Mouse (Mus musculus) midbrain, postnatal 0 days (tissue): ENCODE measurements around the gene Nostrin. TPM values are rescaled to one million over a fixed set of nuclear protein-coding genes. Genes with fewer than 3 reads are reported as not detected.

Experiments
- ATAC-seq: fragments of 200-750 bp; cut with Nextera tagmentation; 2 replicates; pipeline ENCODE4 v1.8.0; 2017; ENCODE audit warnings: moderate number of reproducible peaks, mild to moderate bottlenecking, moderate TSS enrichment, moderate library complexity; ENCODE audit not compliant: low FRiP score
- DNase-seq: peaks from one replicate; pipeline ENCODE4 v3.0.0-alpha.2; 2015; ENCODE audit warnings: low spot score
- H3K27ac ChIP-seq: fragments of 300-500 bp; sonication (generic); 2 replicates; pipeline ENCODE4 v1.5.1; 2014; ENCODE audit warnings: low read depth, mild to moderate bottlenecking, low read length, mixed read lengths
- H3K27me3 ChIP-seq: fragments of 300-500 bp; sonication (generic); 2 replicates; pipeline ENCODE4 v1.6.1; 2014; ENCODE audit warnings: low read length, control low read depth, mixed read lengths; ENCODE audit not compliant: insufficient read depth
- H3K36me3 ChIP-seq: fragments of 300-500 bp; sonication (generic); 2 replicates; pipeline ENCODE4 v1.6.1; 2014; ENCODE audit warnings: low read length, control low read depth, mixed read lengths; ENCODE audit not compliant: insufficient read depth
- H3K4me1 ChIP-seq: fragments of 300-500 bp; sonication (generic); 2 replicates; pipeline ENCODE4 v1.6.1; 2014; ENCODE audit warnings: mild to moderate bottlenecking, control low read depth, antibody characterized with exemption, low read length, mixed read lengths; ENCODE audit not compliant: insufficient read depth
- H3K4me2 ChIP-seq: fragments of 300-500 bp; sonication (generic); 2 replicates; pipeline ENCODE4 v1.6.1; 2014; ENCODE audit warnings: low read depth, mild to moderate bottlenecking, low read length, mixed read lengths; ENCODE audit not compliant: poor library complexity, severe bottlenecking
- H3K4me3 ChIP-seq: fragments of 300-500 bp; sonication (generic); 2 replicates; pipeline ENCODE4 v1.5.1; 2014; ENCODE audit warnings: low read depth, mild to moderate bottlenecking, low read length, moderate library complexity
- H3K9ac ChIP-seq: fragments of 300-500 bp; sonication (generic); replicated peaks from 2 replicates; pipeline ENCODE4 v1.6.1; 2014; ENCODE audit warnings: mild to moderate bottlenecking, low read length, moderate library complexity, mixed read lengths; ENCODE audit not compliant: poor library complexity, severe bottlenecking
- H3K9me3 ChIP-seq: fragments of 300-500 bp; sonication (generic); 2 replicates; pipeline ENCODE4 v1.6.1; 2016; ENCODE audit warnings: low read length, control low read depth
- CTCF ChIP-seq: IDR thresholded peaks from 2 replicates; pipeline ENCODE4 v1.5.1; 2016; ENCODE audit warnings: antibody characterized with exemption, mild to moderate bottlenecking
- WGBS: fragments of 180-500 bp; shearing (Covaris S2); extraction: QIAGEN DNeasy Blood & Tissue Kit; methylation state at CpG from one replicate; pipeline ENCODE4 v1.1.7; 2014; 5-methylcytosine and 5-hydroxymethylcytosine counted together
- polyA plus RNA-seq: library from polyadenylated mRNA; unstranded; fragments of >200 nt; fragmentation: Nextera tagmentation; extraction: Ambion mirVana; gene quantifications from 2 replicates; pipeline ENCODE4 v1.2.1, GENCODE M21; 2015
- total RNA-seq: library from RNA; depleted of rRNA; stranded (reverse); fragments of >200 nt; gene quantifications from 2 replicates; pipeline ENCODE4 v1.2.3, GENCODE M21; 2014; rRNA removed

Nostrin gene
- total RNA-seq (3.5 and 6.1 TPM in 2 replicates), polyA plus RNA-seq (2.2 and 2.3 TPM in 2 replicates)

DNA sequence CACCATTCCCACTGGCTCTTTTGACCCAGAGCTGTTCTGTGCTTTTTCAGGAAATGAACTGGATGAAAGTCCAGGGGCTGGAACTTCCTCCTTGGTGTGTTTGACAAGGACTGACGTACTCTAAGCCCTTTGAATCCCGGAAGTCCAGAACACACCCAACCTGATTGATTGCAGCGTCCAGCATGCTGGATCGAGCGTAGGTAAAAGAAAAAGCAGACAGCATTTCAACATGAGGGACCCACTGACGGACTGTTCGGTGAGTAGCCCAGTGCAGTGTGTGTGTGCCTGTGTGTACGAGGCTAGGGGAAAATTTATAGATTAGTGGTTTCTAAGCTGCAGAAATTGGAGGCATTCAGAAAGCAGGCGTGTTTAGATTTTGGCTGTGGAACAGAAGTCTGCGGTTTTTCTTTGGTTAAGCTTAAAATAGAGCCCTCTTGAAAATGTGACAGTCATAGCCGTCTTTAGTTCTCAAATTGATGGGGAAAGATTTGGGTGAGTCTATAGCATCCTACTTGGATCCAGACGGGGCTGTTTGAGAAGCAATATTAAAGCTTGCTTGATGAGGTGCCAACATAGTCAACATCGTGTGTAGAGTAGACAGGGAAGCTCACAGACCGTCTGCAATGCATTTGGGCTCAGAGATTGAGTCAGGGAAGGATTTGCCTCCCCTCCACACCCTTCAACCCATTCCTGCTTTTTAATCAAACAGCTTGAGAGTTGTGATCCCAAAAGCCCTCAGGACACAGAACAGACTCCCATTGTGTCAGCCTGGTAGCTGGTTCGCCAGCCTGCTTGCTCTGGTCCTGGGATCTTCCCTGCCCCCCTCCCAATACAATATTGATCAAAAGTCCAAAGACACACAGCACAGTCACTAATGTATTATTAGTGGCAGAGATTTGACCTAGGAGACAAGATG is at the start of gene Nostrin:
Gene Nostrin (plus strand): TSS at position 140 of the 916 bp plus-strand sequence.
- H3K4me3 ChIP-seq, result no peak within 1 kb of the TSS
- H3K36me3 ChIP-seq, result no peaks in the 10 kb centered on the region
- no peak within 1 kb of the TSS for H3K27ac ChIP-seq
- no peak within 1 kb of the TSS for H3K9ac ChIP-seq
- no peaks in the 10 kb centered on the region for H3K9me3 ChIP-seq
- no peak for DNase-seq
- no peak for ATAC-seq
- H3K4me1 ChIP-seq, result no peaks in the 10 kb centered on the region
- no peaks in the 10 kb centered on the region for H3K27me3 ChIP-seq
- 79% methylated on average over 15 of the region's 15 CpGs for WGBS
- H3K4me2 ChIP-seq, result no peak within 1 kb of the TSS
- no peak for TF ChIP-seq CTCF

- WGBS, result 26% methylated on average over 8 of the region's 8 CpGs
- H3K9ac ChIP-seq, result no peak overlapping the region
- H3K4me2 ChIP-seq, result no peak overlapping the region
- no peak overlapping the region for H3K27ac ChIP-seq
- peaks cover 9% of the 10 kb centered on the region; the same call in 1 of the 2 replicates for H3K4me1 ChIP-seq
- no peak for TF ChIP-seq CTCF
- ATAC-seq (peak; percentile 65; the same call in 1 of the 2 replicates), DNase-seq (peak; percentile 73)
- H3K9me3 ChIP-seq, result no peaks in the 10 kb centered on the region
- no peaks in the 10 kb centered on the region for H3K27me3 ChIP-seq
- H3K36me3 ChIP-seq, result no peaks in the 10 kb centered on the region
- H3K4me3 ChIP-seq, result no peak overlapping the region
These were observed 48.9 kb upstream of the Nostrin start for GRCm38 (mm10) chr2:69086505-69087260.

DNA sequence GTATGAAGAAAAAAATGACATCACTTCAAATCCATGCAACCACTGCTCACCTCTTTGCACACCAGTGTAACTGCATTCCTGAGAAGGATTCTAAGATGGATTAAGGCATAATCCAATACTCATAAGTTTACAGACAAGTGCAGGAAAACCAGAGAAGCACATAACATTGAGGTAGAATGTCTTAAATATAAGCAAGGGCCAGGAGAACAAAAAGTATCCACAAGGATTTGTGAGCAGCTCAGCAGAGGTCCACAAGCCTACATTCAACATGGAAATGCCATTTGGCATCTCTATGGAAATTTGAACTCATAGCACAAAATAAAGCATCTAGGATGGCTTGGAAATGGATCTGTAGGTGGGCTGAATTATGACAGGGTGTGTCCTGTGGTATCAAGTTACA is 39.8 kb upstream of the Nostrin start:
- no peak for ATAC-seq
- H3K4me1 ChIP-seq, result no peaks in the 10 kb centered on the region; the same call in 1 of the 2 replicates
- H3K4me3 ChIP-seq, result no peak overlapping the region
- H3K9me3 ChIP-seq, result no peaks in the 10 kb centered on the region
- no peak overlapping the region for H3K9ac ChIP-seq
- no peak for DNase-seq
- H3K27me3 ChIP-seq, result no peaks in the 10 kb centered on the region
- no peak overlapping the region for H3K27ac ChIP-seq
- TF ChIP-seq CTCF, result no peak
- H3K36me3 ChIP-seq, result no peaks in the 10 kb centered on the region
- H3K4me2 ChIP-seq, result no peak overlapping the region

- Histone ChIP-seq H3K27ac (no peak overlapping the region), H3K36me3 (no peaks in the 10 kb centered on the region), H3K9me3 (no peaks in the 10 kb centered on the region), H3K9ac (no peak overlapping the region), H3K4me3 (no peak overlapping the region), H3K4me2 (no peak overlapping the region), H3K4me1 (no peaks in the 10 kb centered on the region; the same call in 1 of the 2 replicates), H3K27me3 (no peaks in the 10 kb centered on the region)
- WGBS, result 34% methylated on average over 4 of the region's 4 CpGs
- ATAC-seq (no peak), DNase-seq (no peak)
- no peak for TF ChIP-seq CTCF
These were observed 38.8 kb upstream of the Nostrin start for GRCm38 (mm10) chr2:69096821-69097220.

DNA sequence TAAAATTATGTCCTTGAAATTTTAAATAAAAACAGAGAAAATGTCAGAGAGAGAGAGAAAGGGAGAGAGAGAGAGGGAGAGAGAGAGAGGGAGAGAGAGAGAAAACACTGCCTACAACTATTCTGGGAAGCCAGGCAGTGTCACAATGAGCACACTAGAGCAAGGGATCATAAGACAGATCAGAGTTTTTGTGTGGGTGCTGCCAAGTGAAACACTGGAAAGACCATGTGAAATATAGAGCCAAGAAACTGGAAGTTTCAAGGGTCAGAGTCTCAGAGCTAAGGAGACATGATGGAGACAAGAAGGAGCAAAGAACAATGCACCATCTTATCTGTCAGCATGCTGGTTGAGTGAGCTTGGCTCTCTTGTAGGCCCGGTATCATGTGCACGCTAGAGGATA is 38.1 kb upstream of the Nostrin start:
- ATAC-seq (no peak), DNase-seq (no peak)
- no peak for TF ChIP-seq CTCF
- 93% methylated on average over 2 of the region's 2 CpGs for WGBS
- Histone ChIP-seq H3K27me3 (no peaks in the 10 kb centered on the region), H3K36me3 (no peaks in the 10 kb centered on the region), H3K9me3 (no peaks in the 10 kb centered on the region), H3K4me2 (no peak overlapping the region), H3K27ac (no peak overlapping the region), H3K4me1 (no peaks in the 10 kb centered on the region; the same call in 1 of the 2 replicates), H3K4me3 (no peak overlapping the region), H3K9ac (no peak overlapping the region)
